Mouse (Mus musculus): ENCODE data around the gene Pga5. TPM values are rescaled to one million over a fixed set of nuclear protein-coding genes. Genes with fewer than 3 reads are reported as not detected.

Gene Pga5
- polyA plus RNA-seq, 1 experiment from 2014 or later = not detected

GRCm38 (mm10) chr19:10665499-10665898, 12.4 kb downstream of the Pga5 start:
- Histone ChIP-seq H3K4me1 (ENCODE audit: control insufficient read depth, insufficient read depth, low read length) (no peaks in the 10 kb centered on the region), H3K4me2 (ENCODE audit: low read length) (no peak overlapping the region), H3K27me3 (ENCODE audit: control insufficient read depth, insufficient read depth, low read length) (no peaks in the 10 kb centered on the region), H3K36me3 (ENCODE audit: control insufficient read depth, insufficient read depth, low read length) (no peaks in the 10 kb centered on the region), H3K4me3 (replicated peaks; ENCODE audit: low read depth, low read length) (no peak overlapping the region), H3K9me3 (ENCODE audit: control insufficient read depth, low read length) (no peaks in the 10 kb centered on the region), H3K27ac (replicated peaks; ENCODE audit: low read depth, low read length) (no peak overlapping the region), H3K9ac (replicated peaks; ENCODE audit: low read length) (no peak overlapping the region)
- 12% methylated on average over 2 of the region's 2 CpGs for WGBS
- DNase-seq = peak; percentile 85
- ATAC-seq (ENCODE audit: low FRiP score, low TSS enrichment) = 0 out of 2 replicates have a peak, but pooled peaks have one; percentile 55

- Histone ChIP-seq H3K4me3 (replicated peaks; ENCODE audit: low read depth, low read length) (no peak overlapping the region), H3K9ac (replicated peaks; ENCODE audit: low read length) (no peak overlapping the region), H3K27ac (replicated peaks; ENCODE audit: low read depth, low read length) (no peak overlapping the region), H3K27me3 (ENCODE audit: control insufficient read depth, insufficient read depth, low read length) (no peaks in the 10 kb centered on the region), H3K9me3 (ENCODE audit: control insufficient read depth, low read length) (no peaks in the 10 kb centered on the region), H3K36me3 (ENCODE audit: control insufficient read depth, insufficient read depth, low read length) (no peaks in the 10 kb centered on the region), H3K4me1 (ENCODE audit: control insufficient read depth, insufficient read depth, low read length) (no peaks in the 10 kb centered on the region), H3K4me2 (ENCODE audit: low read length) (no peak overlapping the region)
- DNase-seq = no peak
- WGBS = 67% methylated on average over 3 of the region's 3 CpGs
- no peak for ATAC-seq (ENCODE audit: low FRiP score, low TSS enrichment)
Observed at GRCm38 (mm10) chr19:10665093-10665492, 12.8 kb downstream of the Pga5 start.

- Histone ChIP-seq H3K9ac (replicated peaks; ENCODE audit: low read length) (no peak overlapping the region), H3K4me2 (ENCODE audit: low read length) (no peak overlapping the region), H3K27me3 (ENCODE audit: control insufficient read depth, insufficient read depth, low read length) (no peaks in the 10 kb centered on the region), H3K4me1 (ENCODE audit: control insufficient read depth, insufficient read depth, low read length) (no peaks in the 10 kb centered on the region), H3K27ac (replicated peaks; ENCODE audit: low read depth, low read length) (no peak overlapping the region), H3K4me3 (replicated peaks; ENCODE audit: low read depth, low read length) (no peak overlapping the region), H3K36me3 (ENCODE audit: control insufficient read depth, insufficient read depth, low read length) (no peaks in the 10 kb centered on the region), H3K9me3 (ENCODE audit: control insufficient read depth, low read length) (no peaks in the 10 kb centered on the region)
- DNase-seq (no peak), ATAC-seq (ENCODE audit: low FRiP score, low TSS enrichment) (no peak)
- 88% methylated on average over 3 of the region's 3 CpGs for WGBS
Observed at GRCm38 (mm10) chr19:10662665-10663064, 15.2 kb downstream of the Pga5 start.

- no peaks in the 10 kb centered on the region for H3K4me1 ChIP-seq (ENCODE audit: control insufficient read depth, insufficient read depth, low read length)
- H3K27ac ChIP-seq (replicated peaks; ENCODE audit: low read depth, low read length) = no peak overlapping the region
- H3K4me2 ChIP-seq (ENCODE audit: low read length) = no peak overlapping the region
- no peak overlapping the region for H3K9ac ChIP-seq (replicated peaks; ENCODE audit: low read length)
- H3K27me3 ChIP-seq (ENCODE audit: control insufficient read depth, insufficient read depth, low read length) = no peaks in the 10 kb centered on the region
- DNase-seq (no peak), ATAC-seq (ENCODE audit: low FRiP score, low TSS enrichment) (no peak)
- no peaks in the 10 kb centered on the region for H3K36me3 ChIP-seq (ENCODE audit: control insufficient read depth, insufficient read depth, low read length)
- 92% methylated on average over 2 of the region's 2 CpGs for WGBS
- no peaks in the 10 kb centered on the region for H3K9me3 ChIP-seq (ENCODE audit: control insufficient read depth, low read length)
- no peak overlapping the region for H3K4me3 ChIP-seq (replicated peaks; ENCODE audit: low read depth, low read length)
Observed at GRCm38 (mm10) chr19:10661919-10662318, 16.0 kb downstream of the Pga5 start.

- WGBS = 72% methylated on average over 5 of the region's 5 CpGs
- H3K36me3 ChIP-seq (ENCODE audit: control insufficient read depth, insufficient read depth, low read length) = no peaks in the 10 kb centered on the region
- ATAC-seq (ENCODE audit: low FRiP score, low TSS enrichment) = no peak
- no peaks in the 10 kb centered on the region for H3K27me3 ChIP-seq (ENCODE audit: control insufficient read depth, insufficient read depth, low read length)
- H3K27ac ChIP-seq (replicated peaks; ENCODE audit: low read depth, low read length) = no peak overlapping the region
- no peaks in the 10 kb centered on the region for H3K4me1 ChIP-seq (ENCODE audit: control insufficient read depth, insufficient read depth, low read length)
- H3K4me2 ChIP-seq (ENCODE audit: low read length) = no peak overlapping the region
- no peaks in the 10 kb centered on the region for H3K9me3 ChIP-seq (ENCODE audit: control insufficient read depth, low read length)
- no peak for DNase-seq
- H3K4me3 ChIP-seq (replicated peaks; ENCODE audit: low read depth, low read length) = no peak overlapping the region
- H3K9ac ChIP-seq (replicated peaks; ENCODE audit: low read length) = no peak overlapping the region
Observed at GRCm38 (mm10) chr19:10661373-10661772, 16.5 kb downstream of the Pga5 start.

- no peak for ATAC-seq (ENCODE audit: low FRiP score, low TSS enrichment)
- DNase-seq = no peak
- Histone ChIP-seq H3K4me2 (ENCODE audit: low read length) (no peak overlapping the region), H3K9ac (replicated peaks; ENCODE audit: low read length) (no peak overlapping the region), H3K9me3 (ENCODE audit: control insufficient read depth, low read length) (no peaks in the 10 kb centered on the region), H3K36me3 (ENCODE audit: control insufficient read depth, insufficient read depth, low read length) (no peaks in the 10 kb centered on the region), H3K4me1 (ENCODE audit: control insufficient read depth, insufficient read depth, low read length) (no peaks in the 10 kb centered on the region), H3K27ac (replicated peaks; ENCODE audit: low read depth, low read length) (no peak overlapping the region), H3K27me3 (ENCODE audit: control insufficient read depth, insufficient read depth, low read length) (no peaks in the 10 kb centered on the region), H3K4me3 (replicated peaks; ENCODE audit: low read depth, low read length) (no peak overlapping the region)
- WGBS = 77% methylated on average over 2 of the region's 2 CpGs
Observed at GRCm38 (mm10) chr19:10658406-10658805, 19.5 kb downstream of the Pga5 start.

GRCm38 (mm10) chr19:10657742-10658141, 20.1 kb downstream of the Pga5 start:
- no peaks in the 10 kb centered on the region for H3K27me3 ChIP-seq (ENCODE audit: control insufficient read depth, insufficient read depth, low read length)
- DNase-seq (no peak), ATAC-seq (ENCODE audit: low FRiP score, low TSS enrichment) (no peak)
- no peaks in the 10 kb centered on the region for H3K4me1 ChIP-seq (ENCODE audit: control insufficient read depth, insufficient read depth, low read length)
- 84% methylated on average over 5 of the region's 5 CpGs for WGBS
- no peaks in the 10 kb centered on the region for H3K36me3 ChIP-seq (ENCODE audit: control insufficient read depth, insufficient read depth, low read length)
- no peaks in the 10 kb centered on the region for H3K9me3 ChIP-seq (ENCODE audit: control insufficient read depth, low read length)
- no peak overlapping the region for H3K27ac ChIP-seq (replicated peaks; ENCODE audit: low read depth, low read length)
- no peak overlapping the region for H3K4me2 ChIP-seq (ENCODE audit: low read length)
- H3K4me3 ChIP-seq (replicated peaks; ENCODE audit: low read depth, low read length) = no peak overlapping the region
- H3K9ac ChIP-seq (replicated peaks; ENCODE audit: low read length) = no peak overlapping the region

GRCm38 (mm10) chr19:10656058-10656457, 21.8 kb downstream of the Pga5 start:
- Histone ChIP-seq H3K9ac (replicated peaks; ENCODE audit: low read length) (no peak overlapping the region), H3K27ac (replicated peaks; ENCODE audit: low read depth, low read length) (no peak overlapping the region), H3K4me1 (ENCODE audit: control insufficient read depth, insufficient read depth, low read length) (no peaks in the 10 kb centered on the region), H3K9me3 (ENCODE audit: control insufficient read depth, low read length) (no peaks in the 10 kb centered on the region), H3K27me3 (ENCODE audit: control insufficient read depth, insufficient read depth, low read length) (no peaks in the 10 kb centered on the region), H3K4me3 (replicated peaks; ENCODE audit: low read depth, low read length) (no peak overlapping the region), H3K4me2 (ENCODE audit: low read length) (no peak overlapping the region), H3K36me3 (ENCODE audit: control insufficient read depth, insufficient read depth, low read length) (no peaks in the 10 kb centered on the region)
- ATAC-seq (ENCODE audit: low FRiP score, low TSS enrichment) = no peak
- 69% methylated on average over 3 of the region's 3 CpGs for WGBS
- DNase-seq = no peak

GRCm38 (mm10) chr19:10648156-10648555, 29.7 kb downstream of the Pga5 start:
- no peak overlapping the region for H3K4me2 ChIP-seq (ENCODE audit: low read length)
- H3K27me3 ChIP-seq (ENCODE audit: control insufficient read depth, insufficient read depth, low read length) = no peaks in the 10 kb centered on the region
- DNase-seq (no peak), ATAC-seq (ENCODE audit: low FRiP score, low TSS enrichment) (no peak)
- no peaks in the 10 kb centered on the region for H3K36me3 ChIP-seq (ENCODE audit: control insufficient read depth, insufficient read depth, low read length)
- no peak overlapping the region for H3K4me3 ChIP-seq (replicated peaks; ENCODE audit: low read depth, low read length)
- H3K27ac ChIP-seq (replicated peaks; ENCODE audit: low read depth, low read length) = no peak overlapping the region
- H3K9me3 ChIP-seq (ENCODE audit: control insufficient read depth, low read length) = no peaks in the 10 kb centered on the region
- H3K4me1 ChIP-seq (ENCODE audit: control insufficient read depth, insufficient read depth, low read length) = no peaks in the 10 kb centered on the region
- 82% methylated on average over 8 of the region's 8 CpGs for WGBS
- H3K9ac ChIP-seq (replicated peaks; ENCODE audit: low read length) = no peak overlapping the region

Data from midbrain, embryonic 14.5 days (tissue).